Mouse (Mus musculus) embryonic facial prominence, embryonic 14.5 days (tissue): ENCODE results near the gene Slc26a6. TPM values are rescaled to one million over a fixed set of nuclear protein-coding genes. Genes with fewer than 3 reads are reported as not detected.

Experiments
- ATAC-seq: fragments of 200-750 bp; cut with Nextera tagmentation; 2 replicates; pipeline ENCODE4 v1.8.0; 2017; ENCODE audit warnings: low read depth, moderate number of reproducible peaks, moderate TSS enrichment
- DNase-seq: peaks from one replicate; pipeline ENCODE4 v3.0.0-alpha.2; 2015; ENCODE audit warnings: low spot score
- H3K27ac ChIP-seq: fragments of 300-500 bp; sonication (generic); replicated peaks from 2 replicates; pipeline ENCODE4 v1.5.1; 2014; ENCODE audit warnings: low read depth, mild to moderate bottlenecking, low read length, moderate library complexity
- H3K27me3 ChIP-seq: fragments of 300-500 bp; sonication (generic); replicated peaks from 2 replicates; pipeline ENCODE4 v1.6.1; 2014; ENCODE audit warnings: low read length; ENCODE audit not compliant: control insufficient read depth, insufficient read depth
- H3K36me3 ChIP-seq: fragments of 300-500 bp; sonication (generic); 2 replicates; pipeline ENCODE4 v1.6.1; 2014; ENCODE audit warnings: low read length, mixed read lengths; ENCODE audit not compliant: control insufficient read depth, insufficient read depth
- H3K4me1 ChIP-seq: fragments of 300-500 bp; sonication (generic); 2 replicates; pipeline ENCODE4 v1.6.1; 2014; ENCODE audit warnings: antibody characterized with exemption, low read length; ENCODE audit not compliant: control insufficient read depth, insufficient read depth
- H3K4me2 ChIP-seq: fragments of 300-500 bp; sonication (generic); 2 replicates; pipeline ENCODE4 v1.6.1; 2014; ENCODE audit warnings: low read depth, mild to moderate bottlenecking, low read length, moderate library complexity, mixed read lengths
- H3K4me3 ChIP-seq: fragments of 300-500 bp; sonication (generic); 2 replicates; pipeline ENCODE4 v1.5.1; 2014; ENCODE audit warnings: low read depth, mild to moderate bottlenecking, low read length
- H3K9ac ChIP-seq: fragments of 300-500 bp; sonication (generic); 2 replicates; pipeline ENCODE4 v1.6.1; 2014; ENCODE audit warnings: low read depth, mild to moderate bottlenecking, low read length, moderate library complexity, mixed read lengths
- H3K9me3 ChIP-seq: fragments of 300-500 bp; sonication (generic); 2 replicates; pipeline ENCODE4 v1.6.1; 2016; ENCODE audit warnings: low read length; ENCODE audit not compliant: control insufficient read depth
- WGBS: fragments of 180-500 bp; shearing (Covaris S2); extraction: QIAGEN DNeasy Blood & Tissue Kit; methylation state at CpG from one replicate; pipeline ENCODE4 v1.1.7; 2014; 5-methylcytosine and 5-hydroxymethylcytosine counted together
- polyA plus RNA-seq: library from polyadenylated mRNA; unstranded; fragments of >200 nt; fragmentation: Nextera tagmentation; extraction: Ambion mirVana; gene quantifications from 2 replicates; pipeline ENCODE4 v1.2.1, GENCODE M21; 2014

Slc26a6 gene
- polyA plus RNA-seq, 1 experiment from 2014 or later, result 14.3 TPM

GRCm38 (mm10) chr9:108815557-108815956, 37.5 kb upstream of the Slc26a6 start:
- ATAC-seq, result no peak
- peaks cover 68% of the 10 kb centered on the region for H3K36me3 ChIP-seq
- H3K9me3 ChIP-seq, result no peaks in the 10 kb centered on the region
- H3K4me1 ChIP-seq, result no peaks in the 10 kb centered on the region
- DNase-seq, result no peak
- no peak overlapping the region for H3K9ac ChIP-seq
- no peak overlapping the region for H3K27ac ChIP-seq
- no peak overlapping the region for H3K4me2 ChIP-seq
- H3K4me3 ChIP-seq, result no peak overlapping the region
- 90% methylated on average over 7 of the region's 7 CpGs for WGBS
- no peaks in the 10 kb centered on the region for H3K27me3 ChIP-seq

GRCm38 (mm10) chr9:108819495-108819894, 33.6 kb upstream of the Slc26a6 start:
- peaks cover 36% of the 10 kb centered on the region for H3K36me3 ChIP-seq
- WGBS, result 68% methylated on average over 3 of the region's 3 CpGs
- no peak overlapping the region for H3K9ac ChIP-seq
- no peak for ATAC-seq
- H3K4me1 ChIP-seq, result no peaks in the 10 kb centered on the region
- H3K27ac ChIP-seq, result no peak overlapping the region
- peaks cover 17% of the 10 kb centered on the region for H3K27me3 ChIP-seq
- DNase-seq, result no peak
- H3K9me3 ChIP-seq, result no peaks in the 10 kb centered on the region
- no peak overlapping the region for H3K4me3 ChIP-seq
- no peak overlapping the region for H3K4me2 ChIP-seq

- H3K27ac ChIP-seq, result no peak overlapping the region
- H3K27me3 ChIP-seq, result peaks cover 22% of the 10 kb centered on the region
- WGBS, result 60% methylated on average over 5 of the region's 5 CpGs
- H3K4me1 ChIP-seq, result no peaks in the 10 kb centered on the region
- ATAC-seq (no peak), DNase-seq (no peak)
- no peak overlapping the region for H3K4me3 ChIP-seq
- no peak overlapping the region for H3K4me2 ChIP-seq
- H3K9ac ChIP-seq, result no peak overlapping the region
- peaks cover 30% of the 10 kb centered on the region for H3K36me3 ChIP-seq
- H3K9me3 ChIP-seq, result no peaks in the 10 kb centered on the region
Measured at GRCm38 (mm10) chr9:108820077-108820476, 33.0 kb upstream of the Slc26a6 start.

GRCm38 (mm10) chr9:108824144-108824685, 28.9 kb upstream of the Slc26a6 start:
- no peaks in the 10 kb centered on the region for H3K9me3 ChIP-seq
- no peak overlapping the region for H3K9ac ChIP-seq
- 6% methylated on average over 25 of the region's 25 CpGs for whole genome bisulfite sequencing
- no peaks in the 10 kb centered on the region for H3K36me3 ChIP-seq
- no peak for DNase-seq
- no peak overlapping the region; the same call in 1 of the 2 replicates for H3K4me2 ChIP-seq
- H3K4me3 ChIP-seq, result no peak overlapping the region
- H3K27ac ChIP-seq, result no peak overlapping the region
- peaks cover 12% of the 10 kb centered on the region; the same call in 1 of the 2 replicates for H3K4me1 ChIP-seq
- no peak for ATAC-seq
- peaks cover 61% of the 10 kb centered on the region for H3K27me3 ChIP-seq

- no peak overlapping the region for H3K27ac ChIP-seq
- H3K4me2 ChIP-seq, result no peak overlapping the region
- H3K4me1 ChIP-seq, result peaks cover 12% of the 10 kb centered on the region; the same call in 1 of the 2 replicates
- no peaks in the 10 kb centered on the region for H3K36me3 ChIP-seq
- peaks cover 68% of the 10 kb centered on the region for H3K27me3 ChIP-seq
- no peak overlapping the region for H3K9ac ChIP-seq
- H3K4me3 ChIP-seq, result 0 out of 2 replicates have a peak overlapping the region, but pooled peaks have one; percentile 44
- DNase-seq (peak; percentile 67), ATAC-seq (peak; percentile 68)
- H3K9me3 ChIP-seq, result no peaks in the 10 kb centered on the region
- 0% methylated on average over 31 of the region's 31 CpGs for WGBS
Measured at GRCm38 (mm10) chr9:108824755-108825413, 28.2 kb upstream of the Slc26a6 start.

GRCm38 (mm10) chr9:108825820-108826699, 27.0 kb upstream of the Slc26a6 start, which contains the start of gene Celsr3:
TSS of gene Celsr3 (plus strand) at chr9:108826320.
- Histone ChIP-seq H3K4me3 (peak within 1 kb of the TSS; percentile 44), H3K4me2 (peak within 1 kb of the TSS; percentile 83), H3K27ac (no peak within 1 kb of the TSS), H3K27me3 (peaks cover 80% of the 10 kb centered on the region), H3K9me3 (no peaks in the 10 kb centered on the region), H3K9ac (no peak within 1 kb of the TSS), H3K36me3 (no peaks in the 10 kb centered on the region), H3K4me1 (peaks cover 12% of the 10 kb centered on the region; the same call in 1 of the 2 replicates)
- ATAC-seq (peak; percentile 67), DNase-seq (peak; percentile 93)
- WGBS, result 2% methylated on average over 43 of the region's 70 CpGs

- no peaks in the 10 kb centered on the region for H3K9me3 ChIP-seq
- WGBS, result 3% methylated on average over 31 of the region's 39 CpGs
- no peaks in the 10 kb centered on the region for H3K36me3 ChIP-seq
- peak overlapping the region; percentile 44 for H3K4me3 ChIP-seq
- H3K9ac ChIP-seq, result no peak overlapping the region
- peak; percentile 69 for DNase-seq
- H3K4me2 ChIP-seq, result peak overlapping the region; percentile 83
- H3K27me3 ChIP-seq, result peaks cover 87% of the 10 kb centered on the region
- no peak overlapping the region for H3K27ac ChIP-seq
- ATAC-seq, result peak; percentile 23; the same call in 1 of the 2 replicates
- H3K4me1 ChIP-seq, result peaks cover 15% of the 10 kb centered on the region; the same call in 1 of the 2 replicates
Measured at GRCm38 (mm10) chr9:108826700-108827340, 26.3 kb upstream of the Slc26a6 start.

GRCm38 (mm10) chr9:108827454-108827853, 25.6 kb upstream of the Slc26a6 start:
- no peak overlapping the region for H3K27ac ChIP-seq
- peaks cover 93% of the 10 kb centered on the region for H3K27me3 ChIP-seq
- WGBS, result 8% methylated on average over 33 of the region's 34 CpGs
- DNase-seq, result no peak
- H3K4me2 ChIP-seq, result peak overlapping the region; percentile 83
- no peaks in the 10 kb centered on the region for H3K9me3 ChIP-seq
- H3K9ac ChIP-seq, result no peak overlapping the region
- ATAC-seq, result no peak
- peak overlapping the region; percentile 37 for H3K4me3 ChIP-seq
- H3K36me3 ChIP-seq, result no peaks in the 10 kb centered on the region
- H3K4me1 ChIP-seq, result peaks cover 19% of the 10 kb centered on the region
